Mouse (Mus musculus): Measurements from ENCODE around the gene Bri3.

- TF ChIP-seq CTCF (IDR thresholded peaks at IDR 0.05; ENCODE audit: low read depth, low read length), result no peak
- no peak for TF ChIP-seq POLR2A (IDR thresholded peaks at IDR 0.05; ENCODE audit: extremely low read depth, insufficient read depth, low read length)
Observed at GRCm38 (mm10) chr5:144368661-144369205, 124.5 kb downstream of the Bri3 start.
